Mouse (Mus musculus): ENCODE results near the gene Flna. TPM values are rescaled to one million over a fixed set of nuclear protein-coding genes. Genes with fewer than 3 reads are reported as not detected.

The Flna gene
- 1,264 and 1,315 TPM in 2 replicates for polyA plus RNA-seq (2015; fragmentation: Nextera tagmentation; extraction: Ambion mirVana)

GRCm38 (mm10) chrX:74249615-74250014 lies at the start of gene Flna:
Gene Flna, minus strand, starts transcription at chrX:74249820.

GRCm38 (mm10) chrX:74296538-74297448 lies 47.2 kb upstream of the Flna start, which contains the start of gene Atp6ap1:
Gene Atp6ap1, plus strand, starts transcription at chrX:74297097.

GRCm38 (mm10) chrX:74281732-74282394 lies 32.2 kb upstream of the Flna start, which contains the start of the genes Taz and Dnase1l1:
Gene Taz, plus strand, starts transcription at chrX:74281912.
Gene Dnase1l1, minus strand, starts transcription at chrX:74282337.

GRCm38 (mm10) chrX:74270062-74270901 lies 20.7 kb upstream of the Flna start, which contains the start of gene Rpl10:
Gene Rpl10, plus strand, starts transcription at chrX:74270812.

GRCm38 (mm10) chrX:74254153-74254887 lies 4.7 kb upstream of the Flna start, which contains the start of gene Emd:
Gene Emd, plus strand, starts transcription at chrX:74254687.

GRCm38 (mm10) chrX:74176959-74177358 lies 72.7 kb downstream of the Flna start, which contains the start of gene Tktl1:
Gene Tktl1, plus strand, starts transcription at chrX:74177259.

Small RNA genes within 50 kb of the gene (microRNA-seq; reads per million reads assigned to microRNA genes)
- 1.2 reads per million for gene Mir7091

Other genes with a start within 250 kb of the Flna start
- 48.4 and 55.3 TPM in 2 replicates for gene Irak1, start 225.9 kb downstream of the Flna start, polyA plus RNA-seq (2015; fragmentation: Nextera tagmentation; extraction: Ambion mirVana)
- not detected in 2 replicates for gene Opn1mw, start 122.4 kb downstream of the Flna start, polyA plus RNA-seq (2015; fragmentation: Nextera tagmentation; extraction: Ambion mirVana)
- 8.5 and 9.1 TPM in 2 replicates for gene Mecp2, start 114.5 kb downstream of the Flna start, polyA plus RNA-seq (2015; fragmentation: Nextera tagmentation; extraction: Ambion mirVana)
- not detected in 2 replicates for gene Tex28, start 82.0 kb downstream of the Flna start, polyA plus RNA-seq (2015; fragmentation: Nextera tagmentation; extraction: Ambion mirVana)
- gene Tktl1, start 72.6 kb downstream of the Flna start, polyA plus RNA-seq (2015; fragmentation: Nextera tagmentation; extraction: Ambion mirVana) = 0.10 and 0.16 TPM in 2 replicates
- gene Emd, start 4.9 kb upstream of the Flna start, polyA plus RNA-seq (2015; fragmentation: Nextera tagmentation; extraction: Ambion mirVana) = 27.8 and 28.9 TPM in 2 replicates
- 802 and 865 TPM in 2 replicates for gene Rpl10, start 21.0 kb upstream of the Flna start, polyA plus RNA-seq (2015; fragmentation: Nextera tagmentation; extraction: Ambion mirVana)
- gene Taz, start 32.1 kb upstream of the Flna start, polyA plus RNA-seq (2015; fragmentation: Nextera tagmentation; extraction: Ambion mirVana) = 50.5 and 56.1 TPM in 2 replicates
- 18.6 and 20.0 TPM in 2 replicates for gene Dnase1l1, start 32.5 kb upstream of the Flna start, polyA plus RNA-seq (2015; fragmentation: Nextera tagmentation; extraction: Ambion mirVana)
- gene Atp6ap1, start 47.3 kb upstream of the Flna start, polyA plus RNA-seq (2015; fragmentation: Nextera tagmentation; extraction: Ambion mirVana) = 97.3 and 109 TPM in 2 replicates
- 106 and 112 TPM in 2 replicates for gene Gdi1, start 55.2 kb upstream of the Flna start, polyA plus RNA-seq (2015; fragmentation: Nextera tagmentation; extraction: Ambion mirVana)
- 38.8 and 45.1 TPM in 2 replicates for gene Fam50a, start 63.2 kb upstream of the Flna start, polyA plus RNA-seq (2015; fragmentation: Nextera tagmentation; extraction: Ambion mirVana)
- 2.2 and 2.3 TPM in 2 replicates for gene Plxna3, start 79.2 kb upstream of the Flna start, polyA plus RNA-seq (2015; fragmentation: Nextera tagmentation; extraction: Ambion mirVana)
- 74.8 and 80.3 TPM in 2 replicates for gene Lage3, start 103.8 kb upstream of the Flna start, polyA plus RNA-seq (2015; fragmentation: Nextera tagmentation; extraction: Ambion mirVana)
- 65.4 and 70.7 TPM in 2 replicates for gene Ubl4a, start 123.4 kb upstream of the Flna start, polyA plus RNA-seq (2015; fragmentation: Nextera tagmentation; extraction: Ambion mirVana)
- gene Slc10a3, start 123.5 kb upstream of the Flna start, polyA plus RNA-seq (2015; fragmentation: Nextera tagmentation; extraction: Ambion mirVana) = 18.1 and 19.6 TPM in 2 replicates
- gene Fam3a, start 143.5 kb upstream of the Flna start, polyA plus RNA-seq (2015; fragmentation: Nextera tagmentation; extraction: Ambion mirVana) = 27.6 and 28.2 TPM in 2 replicates
- gene Ikbkg, start 143.5 kb upstream of the Flna start, polyA plus RNA-seq (2015; fragmentation: Nextera tagmentation; extraction: Ambion mirVana) = 17.3 and 17.9 TPM in 2 replicates
- 61.1 and 65.3 TPM in 2 replicates for gene G6pdx, start 179.4 kb upstream of the Flna start, polyA plus RNA-seq (2015; fragmentation: Nextera tagmentation; extraction: Ambion mirVana)
- gene Gm6880, start 231.6 kb upstream of the Flna start, polyA plus RNA-seq (2015; fragmentation: Nextera tagmentation; extraction: Ambion mirVana) = not detected in 2 replicates

All from urinary bladder, postnatal 0 days (tissue).